In genomic region chr2:166008558-166009392, GRCm38 (mm10) we compare ENCODE assay signal across 8 mouse cellular contexts. TPM values are rescaled to one million over a fixed set of nuclear protein-coding genes. Genes with fewer than 3 reads are reported as not detected.
A peak's percentile ranks its signal among the peaks of the same experiment; 100 is the strongest.
DNase-seq lines count a peak whose midpoint lies in the region; ATAC-seq and TF ChIP-seq lines count a peak whose summit lies in the region.

No protein-coding gene starts in this region.

- no peak overlapping the region for H3K9ac ChIP-seq in forebrain, embryonic 11.5 days (ENCODE audit: low read length)
- H3K9ac ChIP-seq in limb, embryonic 14.5 days (ENCODE audit: low read depth, low read length, severe bottlenecking): no peak overlapping the region
- no peak overlapping the region for H3K9ac ChIP-seq in forebrain, embryonic 16.5 days (replicated peaks; ENCODE audit: low read depth, low read length)
- H3K9ac ChIP-seq in midbrain, postnatal 0 days (replicated peaks; ENCODE audit: low read length, poor library complexity, severe bottlenecking): no peak overlapping the region

- no peak overlapping the region for H3K4me2 ChIP-seq in forebrain, embryonic 11.5 days (ENCODE audit: low read depth, low read length, severe bottlenecking)
- H3K4me2 ChIP-seq in limb, embryonic 14.5 days (replicated peaks; ENCODE audit: low read depth, low read length, severe bottlenecking): no peak overlapping the region
- no peak overlapping the region for H3K4me2 ChIP-seq in forebrain, embryonic 16.5 days (ENCODE audit: low read length)
- no peak overlapping the region for H3K4me2 ChIP-seq in midbrain, postnatal 0 days (ENCODE audit: low read depth, low read length, poor library complexity, severe bottlenecking)

- H3K27ac ChIP-seq in forebrain, embryonic 10.5 days: peak overlapping the region; percentile 8; the same call in 1 of the 2 replicates
- no peak overlapping the region for H3K27ac ChIP-seq in forebrain, embryonic 11.5 days (ENCODE audit: low read depth, low read length)
- peak overlapping the region; percentile 22; the same call in 1 of the 2 replicates for H3K27ac ChIP-seq in limb, embryonic 14.5 days (replicated peaks; ENCODE audit: low read depth, low read length)
- no peak overlapping the region for H3K27ac ChIP-seq in limb, embryonic 10.5 days
- H3K27ac ChIP-seq in forebrain, embryonic 16.5 days (ENCODE audit: low read length): peak overlapping the region; percentile 78
- peak overlapping the region; percentile 34; the same call in 1 of the 2 replicates for H3K27ac ChIP-seq in midbrain, postnatal 0 days (ENCODE audit: low read depth, low read length)

- TF ChIP-seq POLR2A in limb, embryonic 14.5 days (IDR thresholded peaks at IDR 0.05; ENCODE audit: borderline replicate concordance, extremely low read depth, insufficient read depth, insufficient read length): no peak

- H3K27me3 ChIP-seq in forebrain, embryonic 10.5 days (ENCODE audit: poor library complexity, severe bottlenecking): no peaks in the 10 kb centered on the region
- no peaks in the 10 kb centered on the region for H3K27me3 ChIP-seq in forebrain, embryonic 11.5 days (ENCODE audit: control insufficient read depth, insufficient read depth, low read length)
- H3K27me3 ChIP-seq in limb, embryonic 14.5 days (ENCODE audit: control insufficient read depth, insufficient read depth, low read length): no peaks in the 10 kb centered on the region
- H3K27me3 ChIP-seq in limb, embryonic 10.5 days (ENCODE audit: low read depth, poor library complexity, severe bottlenecking): no peaks in the 10 kb centered on the region
- H3K27me3 ChIP-seq in forebrain, embryonic 16.5 days (replicated peaks; ENCODE audit: control insufficient read depth, insufficient read depth, low read length): no peaks in the 10 kb centered on the region
- no peaks in the 10 kb centered on the region for H3K27me3 ChIP-seq in midbrain, postnatal 0 days (ENCODE audit: insufficient read depth, low read length)

- 43% methylated on average over 8 of the region's 8 CpGs for WGBS in forebrain, embryonic 10.5 days
- WGBS in forebrain, embryonic 11.5 days: 37% methylated on average over 8 of the region's 8 CpGs
- 51% methylated on average over 8 of the region's 8 CpGs for WGBS in limb, embryonic 14.5 days
- 73% methylated on average over 8 of the region's 8 CpGs for WGBS in limb, embryonic 10.5 days
- WGBS in forebrain, embryonic 16.5 days: 39% methylated on average over 8 of the region's 8 CpGs
- WGBS in midbrain, postnatal 0 days: 32% methylated on average over 8 of the region's 8 CpGs

- no peak for DNase-seq in forebrain, embryonic 10.5 days (ENCODE audit: extremely low spot score, low spot score)
- DNase-seq in forebrain, embryonic 11.5 days (ENCODE audit: low spot score): no peak
- no peak for DNase-seq in limb, embryonic 14.5 days (ENCODE audit: low spot score)
- no peak for DNase-seq in limb, embryonic 10.5 days (ENCODE audit: low spot score)
- no peak for DNase-seq in midbrain, postnatal 0 days (ENCODE audit: low spot score)
- no peak for DNase-seq in spleen, adult 18-20 months
- DNase-seq in urinary bladder, postnatal 4 days (ENCODE audit: low spot score in 2 of 2): no peak

- H3K4me3 ChIP-seq in forebrain, embryonic 10.5 days: no peak overlapping the region
- no peak overlapping the region for H3K4me3 ChIP-seq in forebrain, embryonic 11.5 days (ENCODE audit: low read depth, low read length)
- H3K4me3 ChIP-seq in limb, embryonic 14.5 days (replicated peaks; ENCODE audit: low read length): no peak overlapping the region
- H3K4me3 ChIP-seq in limb, embryonic 10.5 days: no peak overlapping the region
- H3K4me3 ChIP-seq in forebrain, embryonic 16.5 days (replicated peaks; ENCODE audit: low read length): no peak overlapping the region
- no peak overlapping the region for H3K4me3 ChIP-seq in midbrain, postnatal 0 days (ENCODE audit: low read depth, low read length)

- no peak for ATAC-seq in forebrain, embryonic 11.5 days (replicated peaks; ENCODE audit: low FRiP score)
- ATAC-seq in limb, embryonic 14.5 days (ENCODE audit: low FRiP score, low read depth): no peak
- no peak for ATAC-seq in forebrain, embryonic 16.5 days
- no peak for ATAC-seq in midbrain, postnatal 0 days (ENCODE audit: low FRiP score)

- peaks cover 42% of the 10 kb centered on the region for H3K4me1 ChIP-seq in forebrain, embryonic 10.5 days
- peaks cover 3% of the 10 kb centered on the region; the same call in 1 of the 2 replicates for H3K4me1 ChIP-seq in forebrain, embryonic 11.5 days (replicated peaks; ENCODE audit: control insufficient read depth, insufficient read depth, low read length)
- peaks cover 35% of the 10 kb centered on the region for H3K4me1 ChIP-seq in limb, embryonic 14.5 days (ENCODE audit: control insufficient read depth, insufficient read depth, low read length)
- H3K4me1 ChIP-seq in limb, embryonic 10.5 days: peaks cover 29% of the 10 kb centered on the region
- peaks cover 19% of the 10 kb centered on the region for H3K4me1 ChIP-seq in forebrain, embryonic 16.5 days (replicated peaks; ENCODE audit: control insufficient read depth, insufficient read depth, low read length)
- H3K4me1 ChIP-seq in midbrain, postnatal 0 days (ENCODE audit: insufficient read depth, low read length): peaks cover 3% of the 10 kb centered on the region; the same call in 1 of the 2 replicates

- H3K9me3 ChIP-seq in forebrain, embryonic 10.5 days: no peaks in the 10 kb centered on the region
- H3K9me3 ChIP-seq in forebrain, embryonic 11.5 days (ENCODE audit: control insufficient read depth, low read length): no peaks in the 10 kb centered on the region
- H3K9me3 ChIP-seq in limb, embryonic 14.5 days (ENCODE audit: control insufficient read depth, low read length): no peaks in the 10 kb centered on the region
- no peaks in the 10 kb centered on the region for H3K9me3 ChIP-seq in limb, embryonic 10.5 days (replicated peaks)
- H3K9me3 ChIP-seq in forebrain, embryonic 16.5 days (ENCODE audit: control insufficient read depth, low read length): no peaks in the 10 kb centered on the region
- no peaks in the 10 kb centered on the region for H3K9me3 ChIP-seq in midbrain, postnatal 0 days (ENCODE audit: low read length)

- no peak for TF ChIP-seq CTCF in midbrain, postnatal 0 days (IDR thresholded peaks at IDR 0.05)

- no peaks in the 10 kb centered on the region for H3K36me3 ChIP-seq in forebrain, embryonic 10.5 days (replicated peaks)
- H3K36me3 ChIP-seq in forebrain, embryonic 11.5 days (ENCODE audit: control insufficient read depth, insufficient read depth, low read length): no peaks in the 10 kb centered on the region
- H3K36me3 ChIP-seq in limb, embryonic 14.5 days (ENCODE audit: control insufficient read depth, insufficient read depth, low read length): no peaks in the 10 kb centered on the region
- no peaks in the 10 kb centered on the region for H3K36me3 ChIP-seq in limb, embryonic 10.5 days
- H3K36me3 ChIP-seq in forebrain, embryonic 16.5 days (ENCODE audit: control insufficient read depth, insufficient read depth): no peaks in the 10 kb centered on the region
- no peaks in the 10 kb centered on the region for H3K36me3 ChIP-seq in midbrain, postnatal 0 days (ENCODE audit: insufficient read depth, low read length)

RNA-seq across cellular contexts. Expression of gene Ncoa3, which starts 16.3 kb away (rescaled TPM):
- 14.3 and 15.7 TPM in 2 replicates for polyA plus RNA-seq in forebrain, embryonic 10.5 days (2016; fragmentation: Nextera tagmentation; extraction: Ambion mirVana)
- 17.4 and 18.1 TPM in 2 replicates for polyA plus RNA-seq in forebrain, embryonic 11.5 days (2014; fragmentation: Nextera tagmentation; extraction: Ambion mirVana)
- polyA plus RNA-seq in limb, embryonic 14.5 days (2012; rRNA removed): 25.5 and 34.7 TPM in 2 replicates
- polyA plus RNA-seq in limb, embryonic 14.5 days (2014; fragmentation: Nextera tagmentation; extraction: Ambion mirVana): 17.8 and 20.0 TPM in 2 replicates
- 15.5 and 15.7 TPM in 2 replicates for polyA plus RNA-seq in limb, embryonic 10.5 days (2016; fragmentation: Nextera tagmentation; extraction: Ambion mirVana)
- polyA plus RNA-seq in forebrain, embryonic 16.5 days (2015; fragmentation: Nextera tagmentation; extraction: Ambion mirVana): 10.6 and 11.3 TPM in 2 replicates
- 40.8 and 40.9 TPM in 2 replicates for total RNA-seq in midbrain, postnatal 0 days (2014; rRNA removed)
- 12.6 and 14.9 TPM in 2 replicates for polyA plus RNA-seq in midbrain, postnatal 0 days (2015; fragmentation: Nextera tagmentation; extraction: Ambion mirVana)

Comparison
In these comparisons a context has a peak if more than half of its experiments do, and no peak if none do; other contexts are left out.
1. H3K27ac ChIP-seq: peak in forebrain, embryonic 10.5 days (single experiment), limb, embryonic 14.5 days (single experiment), forebrain, embryonic 16.5 days (single experiment) and midbrain, postnatal 0 days (single experiment); none in forebrain, embryonic 11.5 days (single experiment) and limb, embryonic 10.5 days (single experiment).